Mouse (Mus musculus) MEL (cell line): ENCODE measurements around the gene Abcc2. TPM values are rescaled to one million over a fixed set of nuclear protein-coding genes. Genes with fewer than 3 reads are reported as not detected.

Experiments
- DNase-seq: peaks from one replicate; pipeline ENCODE4 v3.0.0; 2011; ENCODE audit warnings: low read depth, low spot score
- H3K27ac ChIP-seq: 2 replicates; pipeline ENCODE4 v1.5.1; 2012; ENCODE audit warnings: low read depth, mild to moderate bottlenecking, control low read depth, low read length, moderate library complexity; ENCODE audit not compliant: control insufficient read depth
- H3K27me3 ChIP-seq, 2 experiments: fragments of 150-350 bp in 1 of 2; sonication (generic) in 1 of 2; 2 replicates each; pipeline ENCODE4 v1.6.1; 2012; ENCODE audit warnings: low read length in 2 of 2, mild to moderate bottlenecking in 2 of 2, improper control_type of control experiment in 1 of 2, moderate library complexity in 1 of 2; ENCODE audit not compliant: insufficient read depth in 2 of 2, control insufficient read depth in 1 of 2
- H3K36me3 ChIP-seq, 2 experiments: 2 replicates each; pipeline ENCODE4 v1.6.1; 2012 to 2014; ENCODE audit warnings: low read length in 2 of 2, improper control_type of control experiment in 1 of 2, inconsistent platforms in 1 of 2, mild to moderate bottlenecking in 1 of 2; ENCODE audit not compliant: insufficient read depth in 2 of 2, control insufficient read depth in 1 of 2
- H3K4me1 ChIP-seq, 2 experiments: fragments of 150-350 bp in 1 of 2; sonication (generic) in 1 of 2; 2 replicates each; pipeline ENCODE4 v1.6.1; 2012; ENCODE audit warnings: low read length in 2 of 2, improper control_type of control experiment in 1 of 2, mild to moderate bottlenecking in 1 of 2; ENCODE audit not compliant: insufficient read depth in 2 of 2, control insufficient read depth in 1 of 2
- H3K4me3 ChIP-seq, 2 experiments: fragments of 150-350 bp in 1 of 2; sonication (generic) in 1 of 2; 2 replicates each; pipeline ENCODE4 v1.5.1; 2012; ENCODE audit warnings: low read depth in 2 of 2, low read length in 2 of 2, mild to moderate bottlenecking in 2 of 2, moderate library complexity in 2 of 2, control low read depth in 1 of 2, improper control_type of control experiment in 1 of 2; ENCODE audit not compliant: control insufficient read depth in 1 of 2, insufficient read depth in 1 of 2
- H3K79me2 ChIP-seq: 2 replicates; pipeline ENCODE4 v1.6.1; 2012; ENCODE audit warnings: mild to moderate bottlenecking, low read length, moderate library complexity; ENCODE audit not compliant: control insufficient read depth, poor library complexity, insufficient read depth
- H3K9ac ChIP-seq: 2 replicates; pipeline ENCODE4 v1.6.1; 2012; ENCODE audit warnings: low read depth, mild to moderate bottlenecking, control low read depth, low read length, moderate library complexity; ENCODE audit not compliant: control insufficient read depth, poor library complexity, severe bottlenecking
- H3K9me3 ChIP-seq: fragments of 150-350 bp; sonication (generic); replicated peaks from 2 replicates; pipeline ENCODE4 v1.6.1; 2012; ENCODE audit warnings: mild to moderate bottlenecking, low read length, improper control_type of control experiment, moderate library complexity; ENCODE audit not compliant: insufficient read depth
- BHLHE40 ChIP-seq: IDR thresholded peaks from 2 replicates; pipeline ENCODE4 v1.6.1; 2012; ENCODE audit warnings: low read depth, mild to moderate bottlenecking, inconsistent platforms, low read length, improper control_type of control experiment, borderline replicate concordance
- E2F4 ChIP-seq: IDR thresholded peaks from 2 replicates; pipeline ENCODE4 v1.6.1; 2011; ENCODE audit warnings: low read depth, low read length, improper control_type of control experiment, borderline replicate concordance
- ELF1 ChIP-seq: IDR thresholded peaks from 2 replicates; pipeline ENCODE4 v1.6.1; 2014; ENCODE audit warnings: low read depth, mild to moderate bottlenecking, inconsistent platforms, low read length, improper control_type of control experiment, moderate library complexity
- EP300 ChIP-seq, 2 experiments: IDR thresholded peaks; 2 replicates each; pipeline ENCODE4 v1.6.1; 2011; ENCODE audit warnings: improper control_type of control experiment in 2 of 2, low read length in 2 of 2, low read depth in 1 of 2, mild to moderate bottlenecking in 1 of 2
- GABPA ChIP-seq: IDR thresholded peaks from 2 replicates; pipeline ENCODE4 v1.6.1; 2012; ENCODE audit warnings: low read depth, mild to moderate bottlenecking, inconsistent platforms, low read length, improper control_type of control experiment, moderate library complexity
- GATA1 ChIP-seq: IDR thresholded peaks from 2 replicates; pipeline ENCODE4 v1.6.1; 2011; ENCODE audit warnings: low read depth, low read length, improper control_type of control experiment
- JUND ChIP-seq: IDR thresholded peaks from 2 replicates; pipeline ENCODE4 v1.6.1; 2011; ENCODE audit warnings: low read depth, mild to moderate bottlenecking, improper control_type of control experiment, low read length
- MAFK ChIP-seq: IDR thresholded peaks from 2 replicates; pipeline ENCODE4 v1.6.1; 2011; ENCODE audit warnings: low read depth, mild to moderate bottlenecking, low read length, improper control_type of control experiment, borderline replicate concordance
- MAX ChIP-seq: IDR thresholded peaks from 2 replicates; pipeline ENCODE4 v1.6.1; 2011; ENCODE audit warnings: low read length, improper control_type of control experiment
- MAZ ChIP-seq: IDR thresholded peaks from 2 replicates; pipeline ENCODE4 v1.6.1; 2012; ENCODE audit warnings: low read depth, mild to moderate bottlenecking, inconsistent platforms, low read length, improper control_type of control experiment
- MEF2A ChIP-seq: IDR thresholded peaks from 2 replicates; pipeline ENCODE4 v1.6.1; 2014; ENCODE audit warnings: low read depth, mild to moderate bottlenecking, inconsistent platforms, low read length, improper control_type of control experiment; ENCODE audit not compliant: poor library complexity, insufficient replicate concordance, severe bottlenecking; ENCODE audit errors: extremely low read depth
- MXI1 ChIP-seq: IDR thresholded peaks from 2 replicates; pipeline ENCODE4 v1.6.1; 2011; ENCODE audit warnings: mild to moderate bottlenecking, low read depth, low read length, improper control_type of control experiment
- NELFE ChIP-seq: IDR thresholded peaks from 2 replicates; pipeline ENCODE4 v1.6.1; 2011; ENCODE audit warnings: low read depth, low read length, improper control_type of control experiment
- POLR2A ChIP-seq, 2 experiments: IDR thresholded peaks; 2 replicates each; pipeline ENCODE4 v1.6.1; 2011 to 2012; ENCODE audit warnings: low read length in 2 of 2, mild to moderate bottlenecking in 2 of 2, control low read depth in 1 of 2, improper control_type of control experiment in 1 of 2, low read depth in 1 of 2, moderate library complexity in 1 of 2; ENCODE audit not compliant: control insufficient read depth in 1 of 2, insufficient read depth in 1 of 2, poor library complexity in 1 of 2
- POLR2AphosphoS2 ChIP-seq: IDR thresholded peaks from 2 replicates; pipeline ENCODE4 v1.6.1; 2011; ENCODE audit warnings: low read length, improper control_type of control experiment
- RAD21 ChIP-seq: IDR thresholded peaks from 2 replicates; pipeline ENCODE4 v1.6.1; 2011; ENCODE audit warnings: mild to moderate bottlenecking, low read depth, low read length, improper control_type of control experiment
- RCOR1 ChIP-seq: IDR thresholded peaks from 2 replicates; pipeline ENCODE4 v1.6.1; 2012; ENCODE audit warnings: low read depth, mild to moderate bottlenecking, inconsistent platforms, low read length, improper control_type of control experiment
- SIN3A ChIP-seq: IDR thresholded peaks from 2 replicates; pipeline ENCODE4 v1.6.1; 2012; ENCODE audit warnings: low read length, improper control_type of control experiment, inconsistent platforms
- SMC3 ChIP-seq: IDR thresholded peaks from 2 replicates; pipeline ENCODE4 v1.6.1; 2011; ENCODE audit warnings: low read depth, low read length, improper control_type of control experiment
- TCF12 ChIP-seq: IDR thresholded peaks from 2 replicates; pipeline ENCODE4 v1.6.1; 2014; ENCODE audit warnings: low read depth, mild to moderate bottlenecking, inconsistent platforms, low read length, improper control_type of control experiment, moderate library complexity
- ZKSCAN1 ChIP-seq: IDR thresholded peaks from 2 replicates; pipeline ENCODE4 v1.6.1; 2012; ENCODE audit warnings: low read depth, mild to moderate bottlenecking, inconsistent platforms, low read length, improper control_type of control experiment, moderate library complexity
- ZMIZ1 ChIP-seq: IDR thresholded peaks from 2 replicates; pipeline ENCODE4 v1.6.1; 2012; ENCODE audit warnings: low read depth, mild to moderate bottlenecking, inconsistent platforms, low read length, improper control_type of control experiment, moderate library complexity
- ZNF384 ChIP-seq: IDR thresholded peaks from 2 replicates; pipeline ENCODE4 v1.6.1; 2012; ENCODE audit warnings: low read depth, mild to moderate bottlenecking, inconsistent platforms, low read length, improper control_type of control experiment
- polyA plus RNA-seq, 2 experiments: library from polyadenylated mRNA; stranded (reverse) in 1 of 2; unstranded in 1 of 2; fragments of >175 nt in 1 of 2; fragments of >200 nt in 1 of 2; gene quantifications; 2 replicates each; pipeline versions ENCODE4 v1.2.1 to v1.2.4; 2012; ENCODE audit warnings: low replicate concordance in 2 of 2, low read depth in 1 of 2; ENCODE audit not compliant: insufficient read length in 2 of 2, insufficient read depth in 1 of 2, missing spikeins in 1 of 2
- total RNA-seq: library from RNA; depleted of rRNA; stranded (reverse); fragments of 300-350 nt; gene quantifications from 2 replicates; pipeline ENCODE4 v1.2.3, GENCODE M21; 2012

Abcc2 gene
- total and polyA plus RNA-seq, 3 experiments = 0.04 TPM; not detected in 2

DNA sequence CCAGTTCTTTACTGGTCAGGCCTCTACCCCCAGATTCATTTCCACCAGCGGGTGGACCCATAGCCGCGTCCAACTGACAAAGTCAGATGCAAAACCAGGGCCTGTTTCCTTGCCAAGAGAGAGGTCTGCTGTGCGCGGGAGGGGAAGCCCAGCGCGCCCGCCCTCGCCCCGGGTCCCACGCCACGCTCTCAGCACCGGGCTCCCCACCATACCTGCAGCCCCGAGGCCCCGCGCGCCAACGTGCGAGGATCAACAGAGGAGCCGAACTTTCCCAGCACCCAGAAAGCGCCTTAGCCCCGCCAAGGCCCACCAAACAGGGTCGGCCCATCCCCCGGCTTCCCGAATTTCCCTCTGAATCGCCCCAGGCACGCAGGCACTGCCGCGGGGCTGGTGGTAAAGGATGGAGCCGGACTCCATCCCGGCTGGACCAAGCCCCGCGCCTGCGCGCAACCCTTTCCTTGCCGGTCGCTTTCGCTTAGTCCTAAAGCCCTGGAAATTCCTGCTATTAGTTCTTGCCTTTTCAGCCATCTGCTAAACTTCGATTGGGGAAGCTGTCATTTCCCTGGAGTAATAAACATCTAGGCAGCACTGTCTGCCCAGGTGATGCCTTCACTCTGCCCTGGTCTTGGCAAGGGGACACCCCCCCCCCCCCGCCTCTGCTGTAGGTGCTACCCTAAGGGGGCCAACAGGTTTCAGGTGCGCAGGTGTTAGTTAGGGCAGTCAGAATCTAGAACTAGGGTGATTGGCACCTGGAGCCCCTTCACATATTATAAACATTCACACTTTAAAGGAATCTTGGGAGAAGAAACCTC is 97.6 kb downstream of the Abcc2 start:
- H3K4me3 ChIP-seq = no peak overlapping the region
- no peaks in the 10 kb centered on the region for H3K79me2 ChIP-seq
- no peak for TF ChIP-seq MAZ
- TF ChIP-seq SMC3 = no peak
- no peak for TF ChIP-seq BHLHE40
- no peak for TF ChIP-seq MAFK
- no peak for TF ChIP-seq NELFE
- no peak for TF ChIP-seq RCOR1
- no peak for TF ChIP-seq ZNF384
- TF ChIP-seq TCF12 = no peak
- no peak for TF ChIP-seq EP300 (IDR thresholded peaks at IDR 0.05; ENCODE audit: low read depth in 1 of 2, low read length in 2 of 2)
- TF ChIP-seq ELF1 = no peak
- TF ChIP-seq GABPA = no peak
- no peak for TF ChIP-seq ZKSCAN1
- TF ChIP-seq SIN3A = no peak
- no peak for TF ChIP-seq POLR2A (IDR thresholded peaks at IDR 0.05; ENCODE audit: control insufficient read depth in 1 of 2, insufficient read depth in 1 of 2, low read depth in 1 of 2, low read length in 2 of 2, poor library complexity in 1 of 2)
- TF ChIP-seq E2F4 = no peak
- no peak for TF ChIP-seq MAX
- TF ChIP-seq GATA1 = no peak
- no peak for TF ChIP-seq MXI1
- no peak for TF ChIP-seq ZMIZ1
- no peak for TF ChIP-seq POLR2AphosphoS2
- DNase-seq = no peak
- no peak overlapping the region for H3K27ac ChIP-seq
- H3K27me3 ChIP-seq = no peaks in the 10 kb centered on the region
- no peaks in the 10 kb centered on the region for H3K36me3 ChIP-seq
- H3K4me1 ChIP-seq = no peaks in the 10 kb centered on the region
- H3K9ac ChIP-seq = no peak overlapping the region
- H3K9me3 ChIP-seq = no peaks in the 10 kb centered on the region

DNA sequence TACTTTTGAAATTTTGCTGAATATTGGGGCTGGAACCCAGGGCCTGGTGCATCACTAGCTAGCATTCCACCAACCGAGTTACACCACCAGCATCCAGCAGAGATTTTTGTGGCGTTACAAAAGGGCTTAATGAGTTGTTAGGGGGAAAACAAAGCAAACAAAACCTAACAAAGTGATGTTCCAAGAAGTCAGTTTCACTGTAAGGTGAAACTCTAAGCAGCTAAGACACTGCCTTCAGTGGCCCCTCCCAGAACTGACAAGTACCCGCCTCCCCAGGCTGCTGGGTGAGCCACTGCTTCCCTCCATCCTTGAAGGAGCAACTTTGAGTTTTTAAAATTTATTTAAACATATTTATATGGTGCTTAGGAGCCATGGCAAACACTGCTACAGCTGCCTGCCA is 98.4 kb downstream of the Abcc2 start:
- Histone ChIP-seq H3K27me3 (no peaks in the 10 kb centered on the region), H3K27ac (no peak overlapping the region), H3K36me3 (no peaks in the 10 kb centered on the region), H3K79me2 (no peaks in the 10 kb centered on the region), H3K9me3 (no peaks in the 10 kb centered on the region), H3K9ac (no peak overlapping the region), H3K4me1 (no peaks in the 10 kb centered on the region; a peak in 1 of 4 replicates), H3K4me3 (no peak overlapping the region)
- TF ChIP-seq POLR2A (IDR thresholded peaks at IDR 0.05; ENCODE audit: control insufficient read depth in 1 of 2, insufficient read depth in 1 of 2, low read depth in 1 of 2, low read length in 2 of 2, poor library complexity in 1 of 2) (no peak), POLR2AphosphoS2 (no peak), MAX (no peak), MAFK (no peak), MEF2A (no peak), JUND (no peak), EP300 (IDR thresholded peaks at IDR 0.05; ENCODE audit: low read depth in 1 of 2, low read length in 2 of 2) (no peak), RAD21 (no peak)
- DNase-seq = no peak
